In the genomic region with DNA sequence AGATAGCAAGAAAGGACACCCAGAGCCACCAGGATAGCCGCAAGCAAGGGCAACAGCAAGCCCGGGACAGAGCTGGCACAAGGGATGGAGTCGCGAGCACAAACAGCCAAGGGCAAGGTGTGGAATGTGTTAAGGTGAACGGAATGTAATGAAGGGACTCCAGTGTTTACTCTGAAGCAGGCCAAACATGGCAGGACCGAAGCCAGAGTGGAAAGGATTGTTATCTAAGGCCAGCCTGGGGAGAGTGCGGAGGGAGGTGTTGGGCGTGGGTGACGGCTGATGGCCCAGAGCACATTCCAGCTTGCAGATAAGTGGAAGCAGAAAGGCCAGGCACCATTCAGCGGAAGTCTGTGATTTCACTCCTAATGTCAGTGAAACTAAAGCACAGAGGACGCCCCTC, we compare ENCODE assay signal across 8 mouse cellular contexts.
A peak's percentile ranks its signal among the peaks of the same experiment; 100 is the strongest.
DNase-seq lines count a peak whose midpoint lies in the region; ATAC-seq lines count a peak whose summit lies in the region.

No protein-coding gene starts in this region.

- H3K9ac ChIP-seq in heart, embryonic 11.5 days (ENCODE audit: low read depth, low read length) = 0 out of 2 replicates have a peak overlapping the region, but pooled peaks have one; percentile 46

- ATAC-seq in heart, embryonic 11.5 days (replicated peaks; ENCODE audit: insufficient number of reproducible peaks, low FRiP score, low TSS enrichment) = peak; percentile 77
- ATAC-seq in megakaryocyte progenitor cell, adult 5-6 weeks (replicated peaks; ENCODE audit: poor library complexity) = peak; percentile 34; the same call in 1 of the 2 replicates

- H3K4me1 ChIP-seq in heart, embryonic 11.5 days (ENCODE audit: control insufficient read depth, insufficient read depth, low read length) = peaks cover 43% of the 10 kb centered on the region
- peaks cover 21% of the 10 kb centered on the region for H3K4me1 ChIP-seq in midbrain, embryonic 10.5 days

- DNase-seq in embryo, embryonic 10.5 days (ENCODE audit: low spot score) = peak; percentile 53
- DNase-seq in kidney, postnatal 25 days = peak; percentile 51 to 82
- DNase-seq in cerebellum, postnatal 25 days = no peak
- DNase-seq in cerebellum, postnatal 10 days = no peak
- no peak for DNase-seq in midbrain, embryonic 10.5 days (ENCODE audit: low spot score)
- DNase-seq in cerebellum, adult 18-20 months = no peak

- H3K4me2 ChIP-seq in heart, embryonic 11.5 days = peak overlapping the region; percentile 27

- H3K4me3 ChIP-seq in heart, embryonic 11.5 days (ENCODE audit: low read depth, low read length) = no peak overlapping the region
- H3K4me3 ChIP-seq in midbrain, embryonic 10.5 days = no peak overlapping the region

- H3K9me3 ChIP-seq in heart, embryonic 11.5 days (replicated peaks; ENCODE audit: control insufficient read depth, low read length) = no peaks in the 10 kb centered on the region
- H3K9me3 ChIP-seq in midbrain, embryonic 10.5 days (replicated peaks) = no peaks in the 10 kb centered on the region

- H3K27ac ChIP-seq in heart, embryonic 11.5 days (ENCODE audit: low read depth, low read length) = peak overlapping the region; percentile 96
- no peak overlapping the region; the same call in 1 of the 2 replicates for H3K27ac ChIP-seq in midbrain, embryonic 10.5 days (replicated peaks)

- WGBS in heart, embryonic 11.5 days (ENCODE audit: insufficient replicate concordance) = 3% methylated on average over 11 of the region's 11 CpGs
- 73% methylated on average over 11 of the region's 11 CpGs for WGBS in midbrain, embryonic 10.5 days

- H3K27me3 ChIP-seq in heart, embryonic 11.5 days (ENCODE audit: control insufficient read depth, insufficient read depth, low read length) = no peaks in the 10 kb centered on the region
- H3K27me3 ChIP-seq in midbrain, embryonic 10.5 days (ENCODE audit: low read depth, poor library complexity, severe bottlenecking) = no peaks in the 10 kb centered on the region

- H3K36me3 ChIP-seq in heart, embryonic 11.5 days (ENCODE audit: control insufficient read depth, insufficient read depth, low read length) = no peaks in the 10 kb centered on the region
- no peaks in the 10 kb centered on the region for H3K36me3 ChIP-seq in midbrain, embryonic 10.5 days

Comparison
In these comparisons a context has a peak if more than half of its experiments do, and no peak if none do; other contexts are left out.
1. DNase-seq: peak in embryo, embryonic 10.5 days (single experiment) and kidney, postnatal 25 days (2 of 2); none in cerebellum, postnatal 25 days (0 of 2), cerebellum, postnatal 10 days (0 of 2), midbrain, embryonic 10.5 days (single experiment) and cerebellum, adult 18-20 months (0 of 2).